ENCODE assay signal across 8 mouse cellular contexts in genomic region chrX:73007597-73008479, GRCm38 (mm10). TPM values are rescaled to one million over a fixed set of nuclear protein-coding genes. Genes with fewer than 3 reads are reported as not detected.
DNase-seq lines count a peak whose midpoint lies in the region; ATAC-seq lines count a peak whose summit lies in the region.

No protein-coding gene starts in this region.

- peak; percentile 99 for ATAC-seq in hindbrain, embryonic 14.5 days (ENCODE audit: low FRiP score)

- peak overlapping the region; percentile 81 for H3K27ac ChIP-seq in hindbrain, embryonic 14.5 days

- 17% methylated on average over 24 of the region's 27 CpGs for WGBS in hindbrain, embryonic 14.5 days

- H3K4me3 ChIP-seq in hindbrain, embryonic 14.5 days (replicated peaks; ENCODE audit: low read length) = peak overlapping the region; percentile 24

- H3K9me3 ChIP-seq in hindbrain, embryonic 14.5 days (ENCODE audit: control insufficient read depth, low read length) = no peaks in the 10 kb centered on the region

- H3K36me3 ChIP-seq in hindbrain, embryonic 14.5 days (replicated peaks; ENCODE audit: control insufficient read depth, insufficient read depth) = no peaks in the 10 kb centered on the region

- H3K9ac ChIP-seq in hindbrain, embryonic 14.5 days = peak overlapping the region; percentile 47

- no peaks in the 10 kb centered on the region for H3K4me1 ChIP-seq in hindbrain, embryonic 14.5 days (replicated peaks; ENCODE audit: control insufficient read depth, insufficient read depth, low read length)

- DNase-seq in NIH3T3 (ENCODE audit: low read depth) = peak; percentile 94
- peak; percentile 95 for DNase-seq in cerebellum, postnatal 10 days
- DNase-seq in frontal cortex, postnatal 14 days (ENCODE audit: low spot score in 2 of 2) = peak; percentile 88 to 89
- peak; percentile 92 for DNase-seq in hindbrain, embryonic 14.5 days (ENCODE audit: low spot score)
- DNase-seq in layer of hippocampus, postnatal 36 days = peak; percentile 89 to 90
- DNase-seq in lung, postnatal 36 days = peak; percentile 95
- DNase-seq in retina, postnatal 1 day = peak; percentile 95
- DNase-seq in urinary bladder, adult 18-20 months (ENCODE audit: low spot score in 2 of 2) = peak; percentile 75 to 88

- peak overlapping the region; percentile 53 for H3K4me2 ChIP-seq in hindbrain, embryonic 14.5 days (replicated peaks)

- no peaks in the 10 kb centered on the region for H3K27me3 ChIP-seq in hindbrain, embryonic 14.5 days (ENCODE audit: control insufficient read depth, insufficient read depth, low read length)

RNA-seq across cellular contexts. Expression of gene Zfp185, which starts 20.7 kb away (rescaled TPM):
- 1.2 and 1.4 TPM in 2 replicates for polyA plus RNA-seq in hindbrain, embryonic 14.5 days (2014; fragmentation: Nextera tagmentation; extraction: Ambion mirVana)
- 1 to 10 TPM in 1 of 2 experiments, under 1 TPM in 1; 0.91 to 1.0 TPM for total RNA-seq in layer of hippocampus, postnatal 36 days (2021)

RNA-seq across cellular contexts. Expression of gene Pnma5, which starts 29.1 kb away (rescaled TPM):
- not detected in 2 replicates for polyA plus RNA-seq in hindbrain, embryonic 14.5 days (2014; fragmentation: Nextera tagmentation; extraction: Ambion mirVana)
- under 1 TPM; 0.25 to 0.38 TPM for total RNA-seq in layer of hippocampus, postnatal 36 days (2021)

RNA-seq across cellular contexts. Expression of gene Pnma3, which starts 56.7 kb away (rescaled TPM):
- 2.8 and 4.4 TPM in 2 replicates for polyA plus RNA-seq in hindbrain, embryonic 14.5 days (2014; fragmentation: Nextera tagmentation; extraction: Ambion mirVana)
- 10 to 100 TPM; 19.4 to 20.1 TPM for total RNA-seq in layer of hippocampus, postnatal 36 days (2021)

Comparison
In these comparisons a context has a peak if more than half of its experiments do, and no peak if none do; other contexts are left out.
1. Peak in every context shown above with its lines: DNase-seq, ATAC-seq, H3K4me3 ChIP-seq and H3K27ac ChIP-seq.